Mouse (Mus musculus) forebrain, embryonic 16.5 days (tissue): ENCODE measurements around the gene Rhov. TPM values are rescaled to one million over a fixed set of nuclear protein-coding genes. Genes with fewer than 3 reads are reported as not detected.
A peak's percentile ranks its signal among the peaks of the same experiment; 100 is the strongest.

Experiments used
- ATAC-seq: fragments of 200-750 bp; cut with Nextera tagmentation; 2 replicates; pipeline ENCODE4 v1.8.0; 2017; ENCODE audit warnings: mild to moderate bottlenecking, moderate library complexity
- H3K27ac ChIP-seq: fragments of 300-500 bp; sonication (generic); 2 replicates; pipeline ENCODE4 v1.5.1; 2014; ENCODE audit warnings: low read length, control low read depth
- H3K27me3 ChIP-seq: fragments of 300-500 bp; sonication (generic); replicated peaks from 2 replicates; pipeline ENCODE4 v1.6.1; 2014; ENCODE audit warnings: low read length; ENCODE audit not compliant: control insufficient read depth, insufficient read depth
- H3K36me3 ChIP-seq: fragments of 300-500 bp; sonication (generic); 2 replicates; pipeline ENCODE4 v1.6.1; 2014; ENCODE audit not compliant: control insufficient read depth, insufficient read depth
- H3K4me1 ChIP-seq: fragments of 300-500 bp; sonication (generic); replicated peaks from 2 replicates; pipeline ENCODE4 v1.6.1; 2014; ENCODE audit warnings: low read length; ENCODE audit not compliant: control insufficient read depth, insufficient read depth
- H3K4me2 ChIP-seq: fragments of 300-500 bp; sonication (generic); 2 replicates; pipeline ENCODE4 v1.6.1; 2014; ENCODE audit warnings: mild to moderate bottlenecking, low read length, control low read depth
- H3K4me3 ChIP-seq: fragments of 300-500 bp; sonication (generic); replicated peaks from 2 replicates; pipeline ENCODE4 v1.5.1; 2014; ENCODE audit warnings: mild to moderate bottlenecking, low read length, control low read depth
- H3K9ac ChIP-seq: fragments of 300-500 bp; sonication (generic); replicated peaks from 2 replicates; pipeline ENCODE4 v1.6.1; 2014; ENCODE audit warnings: low read depth, low read length, control low read depth
- H3K9me3 ChIP-seq: fragments of 300-500 bp; sonication (generic); 2 replicates; pipeline ENCODE4 v1.6.1; 2016; ENCODE audit warnings: low read length; ENCODE audit not compliant: control insufficient read depth
- WGBS: fragments of 180-500 bp; shearing (Covaris S2); extraction: QIAGEN DNeasy Blood & Tissue Kit; methylation state at CpG from one replicate; pipeline ENCODE4 v1.1.7; 2014; 5-methylcytosine and 5-hydroxymethylcytosine counted together
- polyA plus RNA-seq: library from polyadenylated mRNA; unstranded; fragments of >200 nt; fragmentation: Nextera tagmentation; extraction: Ambion mirVana; gene quantifications from 2 replicates; pipeline ENCODE4 v1.2.1, GENCODE M21; 2015

Gene Rhov
- polyA plus RNA-seq = 24.8 and 31.8 TPM in 2 replicates

DNA sequence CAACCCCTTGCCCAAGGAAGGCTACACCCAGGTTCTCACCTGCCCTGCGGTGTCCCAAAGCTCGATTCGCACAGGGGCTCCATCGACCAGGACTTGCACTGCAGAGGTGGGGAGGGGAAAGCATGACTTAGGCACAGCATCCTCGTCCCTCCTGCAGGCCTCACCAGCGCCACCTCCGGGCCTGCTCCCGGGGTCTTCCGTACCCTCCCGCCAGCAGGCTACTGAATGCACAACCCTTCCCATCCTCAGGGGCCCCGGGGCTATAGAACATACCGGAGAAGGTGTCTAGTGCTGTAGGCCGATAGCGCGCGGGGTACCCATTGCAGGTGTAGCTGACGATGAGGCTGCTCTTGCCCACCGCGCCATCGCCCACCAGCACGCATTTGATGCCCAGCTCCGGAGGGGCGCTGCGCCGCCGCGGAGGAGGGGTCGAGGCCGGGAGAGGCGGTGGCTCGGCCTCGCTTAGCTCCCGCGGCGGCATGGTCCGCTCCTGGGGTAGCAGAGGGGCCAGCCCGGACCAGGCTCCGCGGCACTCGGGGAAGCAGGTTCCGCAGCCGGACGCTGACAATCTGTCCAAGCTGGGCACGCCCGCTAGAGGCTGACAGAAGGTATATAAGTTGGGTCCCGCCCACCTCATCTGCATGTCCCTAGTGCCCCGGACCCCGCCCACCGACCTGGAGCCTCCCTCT lies at the start of gene Rhov:
Gene Rhov, minus strand, starts transcription at position 630 of the 689 bp plus-strand sequence.
- H3K36me3 ChIP-seq = no peaks in the 10 kb centered on the region
- peaks cover 7% of the 10 kb centered on the region; the same call in 1 of the 2 replicates for H3K4me1 ChIP-seq
- H3K9ac ChIP-seq = peak within 1 kb of the TSS; percentile 67
- H3K9me3 ChIP-seq = no peaks in the 10 kb centered on the region
- under 1% methylated on average over 49 of the region's 49 CpGs for WGBS
- H3K4me2 ChIP-seq = peak within 1 kb of the TSS; percentile 56
- H3K27ac ChIP-seq = peak within 1 kb of the TSS; percentile 5; the same call in 1 of the 2 replicates
- peak; percentile 89 for ATAC-seq
- H3K27me3 ChIP-seq = no peaks in the 10 kb centered on the region
- H3K4me3 ChIP-seq = peak within 1 kb of the TSS; percentile 55

- Histone ChIP-seq H3K4me2 (no peak overlapping the region), H3K9ac (no peak overlapping the region), H3K9me3 (peaks cover 2% of the 10 kb centered on the region; the same call in 1 of the 2 replicates), H3K4me1 (peaks cover 40% of the 10 kb centered on the region), H3K27ac (no peak overlapping the region), H3K36me3 (no peaks in the 10 kb centered on the region), H3K4me3 (no peak overlapping the region), H3K27me3 (peaks cover 64% of the 10 kb centered on the region)
- ATAC-seq = no peak
- 65% methylated on average over 8 of the region's 8 CpGs for WGBS
Measured at GRCm38 (mm10) chr2:119320571-119320970, 49.5 kb upstream of the Rhov start.

- WGBS = 74% methylated on average over 3 of the region's 3 CpGs
- H3K4me2 ChIP-seq = no peak overlapping the region
- no peak overlapping the region for H3K27ac ChIP-seq
- ATAC-seq = no peak
- no peak overlapping the region for H3K4me3 ChIP-seq
- no peak overlapping the region for H3K9ac ChIP-seq
- H3K27me3 ChIP-seq = peaks cover 51% of the 10 kb centered on the region
- no peaks in the 10 kb centered on the region for H3K36me3 ChIP-seq
- peaks cover 2% of the 10 kb centered on the region; the same call in 1 of the 2 replicates for H3K9me3 ChIP-seq
- peaks cover 28% of the 10 kb centered on the region for H3K4me1 ChIP-seq
Measured at GRCm38 (mm10) chr2:119318043-119318710, 47.1 kb upstream of the Rhov start.

GRCm38 (mm10) chr2:119314742-119315310 lies 43.8 kb upstream of the Rhov start:
- H3K4me2 ChIP-seq = no peak overlapping the region
- no peak overlapping the region for H3K9ac ChIP-seq
- H3K9me3 ChIP-seq = peaks cover 2% of the 10 kb centered on the region; the same call in 1 of the 2 replicates
- WGBS = 51% methylated on average over 12 of the region's 12 CpGs
- H3K27ac ChIP-seq = no peak overlapping the region
- no peak overlapping the region for H3K4me3 ChIP-seq
- H3K4me1 ChIP-seq = peaks cover 7% of the 10 kb centered on the region
- no peak for ATAC-seq
- peaks cover 34% of the 10 kb centered on the region; the same call in 1 of the 2 replicates for H3K27me3 ChIP-seq
- H3K36me3 ChIP-seq = no peaks in the 10 kb centered on the region

DNA sequence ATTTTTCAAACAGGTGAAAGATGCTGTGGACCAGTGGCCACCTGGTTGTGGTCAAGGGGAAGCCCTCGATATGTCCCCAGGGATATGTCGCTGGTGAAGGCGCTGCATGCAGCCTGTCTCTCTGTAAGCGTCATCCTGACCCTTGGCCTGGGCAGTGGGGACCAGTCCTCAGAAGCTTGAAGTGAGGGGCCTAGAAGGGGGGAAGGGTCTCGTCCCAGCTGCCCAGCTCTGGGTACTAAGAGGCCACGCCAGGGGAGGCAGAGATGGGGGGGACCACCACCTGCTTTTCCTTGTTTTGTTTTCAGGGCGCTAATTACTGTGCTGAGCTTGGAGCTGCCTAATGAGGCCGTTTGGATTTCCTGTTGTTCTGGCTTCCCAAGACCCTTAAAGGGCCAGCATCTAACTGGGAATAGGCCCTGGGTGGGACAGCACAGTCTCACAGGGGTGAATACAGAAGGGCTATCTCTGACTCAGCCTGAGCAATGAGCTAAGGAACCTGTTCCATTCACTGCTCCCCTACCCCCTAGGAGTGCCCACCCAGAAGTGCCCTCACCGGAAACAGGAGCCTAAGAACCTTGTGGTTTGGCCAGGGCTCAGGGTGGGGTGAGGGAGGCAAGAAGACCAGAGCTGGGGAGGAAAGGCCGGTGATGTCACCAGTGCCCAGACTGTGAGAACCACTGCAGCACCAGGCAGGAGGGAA lies 42.9 kb upstream of the Rhov start:
- H3K4me2 ChIP-seq = no peak overlapping the region
- no peaks in the 10 kb centered on the region for H3K36me3 ChIP-seq
- peaks cover 7% of the 10 kb centered on the region for H3K4me1 ChIP-seq
- peaks cover 2% of the 10 kb centered on the region; the same call in 1 of the 2 replicates for H3K9me3 ChIP-seq
- no peak overlapping the region for H3K4me3 ChIP-seq
- no peak overlapping the region for H3K9ac ChIP-seq
- WGBS = 14% methylated on average over 10 of the region's 10 CpGs
- H3K27me3 ChIP-seq = peaks cover 31% of the 10 kb centered on the region; the same call in 1 of the 2 replicates
- peak; percentile 69 for ATAC-seq
- no peak overlapping the region for H3K27ac ChIP-seq

GRCm38 (mm10) chr2:119312380-119312958 lies 41.4 kb upstream of the Rhov start:
- 24% methylated on average over 2 of the region's 2 CpGs for WGBS

GRCm38 (mm10) chr2:119311544-119311943 lies 40.5 kb upstream of the Rhov start:
- Histone ChIP-seq H3K36me3 (no peaks in the 10 kb centered on the region), H3K27me3 (peaks cover 20% of the 10 kb centered on the region; the same call in 1 of the 2 replicates), H3K27ac (no peak overlapping the region), H3K4me1 (peaks cover 7% of the 10 kb centered on the region), H3K4me2 (no peak overlapping the region), H3K4me3 (no peak overlapping the region), H3K9ac (no peak overlapping the region), H3K9me3 (peaks cover 2% of the 10 kb centered on the region; the same call in 1 of the 2 replicates)
- 57% methylated on average over 12 of the region's 12 CpGs for WGBS
- no peak for ATAC-seq

More at GRCm38 (mm10) chr2:119312380-119312958, 41.4 kb upstream of the Rhov start:
- peaks cover 2% of the 10 kb centered on the region; the same call in 1 of the 2 replicates for H3K9me3 ChIP-seq
- no peak for ATAC-seq
- H3K9ac ChIP-seq = no peak overlapping the region
- H3K4me3 ChIP-seq = no peak overlapping the region
- peaks cover 7% of the 10 kb centered on the region for H3K4me1 ChIP-seq
- no peak overlapping the region for H3K4me2 ChIP-seq
- no peaks in the 10 kb centered on the region for H3K36me3 ChIP-seq
- no peak overlapping the region for H3K27ac ChIP-seq
- H3K27me3 ChIP-seq = peaks cover 22% of the 10 kb centered on the region; the same call in 1 of the 2 replicates

DNA sequence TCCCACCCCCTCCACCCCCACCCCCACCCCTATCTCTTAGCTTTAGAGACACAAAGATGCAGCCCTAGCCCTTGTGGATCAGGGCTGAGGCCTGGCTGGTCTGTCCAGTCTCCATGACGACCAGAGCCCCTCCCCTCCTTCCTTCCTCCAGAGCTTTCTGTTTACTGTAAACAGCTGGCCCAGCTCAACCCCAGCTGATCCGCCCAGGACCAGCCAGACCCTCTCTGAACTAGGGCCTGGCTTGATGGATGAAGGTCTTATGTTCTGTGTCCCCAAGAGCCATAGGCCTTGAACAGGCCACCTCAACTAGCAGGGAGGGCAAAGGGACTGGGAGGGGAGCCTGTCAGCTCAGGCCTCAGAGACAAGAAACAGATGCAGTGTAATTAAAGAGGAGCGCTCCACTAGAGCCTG lies 33.7 kb upstream of the Rhov start:
- H3K27ac ChIP-seq = no peak overlapping the region
- H3K4me3 ChIP-seq = no peak overlapping the region
- H3K36me3 ChIP-seq = no peaks in the 10 kb centered on the region
- peaks cover 16% of the 10 kb centered on the region for H3K4me1 ChIP-seq
- WGBS = 24% methylated on average over 3 of the region's 3 CpGs
- no peaks in the 10 kb centered on the region for H3K9me3 ChIP-seq
- H3K9ac ChIP-seq = 0 out of 2 replicates have a peak overlapping the region, but pooled peaks have one; percentile 20
- H3K4me2 ChIP-seq = no peak overlapping the region
- ATAC-seq = 0 out of 2 replicates have a peak, but pooled peaks have one; percentile 6
- H3K27me3 ChIP-seq = no peaks in the 10 kb centered on the region
